Mouse (Mus musculus): ENCODE measurements at regions not wholly inside any gene's neighbourhood (a gene's known extent, or its start where the extent isn't known, plus 50 kb on each side); places are given as distances from the start of the nearest gene placed in this dataset.

- H3K36me3 ChIP-seq (ENCODE audit: insufficient read depth, low read length), result no peaks in the 10 kb centered on the region
- H3K27me3 ChIP-seq (ENCODE audit: insufficient read depth, low read length), result no peaks in the 10 kb centered on the region
- peaks cover 2% of the 10 kb centered on the region; the same call in 1 of the 2 replicates for H3K4me1 ChIP-seq (replicated peaks; ENCODE audit: low read depth, low read length)
- H3K4me3 ChIP-seq (replicated peaks; ENCODE audit: low read length), result no peak overlapping the region
- H3K9me3 ChIP-seq (ENCODE audit: low read length), result no peaks in the 10 kb centered on the region
- TF ChIP-seq CTCF (conservative IDR thresholded peaks at IDR 0.05; ENCODE audit: low read length) (no peak), NANOG (IDR thresholded peaks at IDR 0.05; ENCODE audit: borderline replicate concordance, low read length) (no peak), POU5F1 (IDR thresholded peaks at IDR 0.05; ENCODE audit: borderline replicate concordance, low read length) (no peak)
Measured at GRCm38 (mm10) chr9:47253836-47254657, 255.5 kb downstream of the Gm4791 start.

GRCm38 (mm10) chr9:47265946-47266490, 264.0 kb upstream of the Cadm1 start:
- Histone ChIP-seq H3K36me3 (ENCODE audit: insufficient read depth, low read length) (no peaks in the 10 kb centered on the region), H3K4me1 (replicated peaks; ENCODE audit: low read depth, low read length) (no peaks in the 10 kb centered on the region), H3K9me3 (ENCODE audit: low read length) (no peaks in the 10 kb centered on the region), H3K27me3 (ENCODE audit: insufficient read depth, low read length) (peaks cover 8% of the 10 kb centered on the region; the same call in 1 of the 2 replicates), H3K4me3 (replicated peaks; ENCODE audit: low read length) (no peak overlapping the region)
- no peak for TF ChIP-seq POU5F1 (IDR thresholded peaks at IDR 0.05; ENCODE audit: borderline replicate concordance, low read length)
- TF ChIP-seq NANOG (IDR thresholded peaks at IDR 0.05; ENCODE audit: borderline replicate concordance, low read length), result no peak
- TF ChIP-seq CTCF (conservative IDR thresholded peaks at IDR 0.05; ENCODE audit: low read length), result no peak

GRCm38 (mm10) chr9:47276303-47277005, 253.5 kb upstream of the Cadm1 start:
- Histone ChIP-seq H3K4me3 (replicated peaks; ENCODE audit: low read length) (no peak overlapping the region), H3K36me3 (ENCODE audit: insufficient read depth, low read length) (no peaks in the 10 kb centered on the region), H3K4me1 (replicated peaks; ENCODE audit: low read depth, low read length) (peaks cover 37% of the 10 kb centered on the region), H3K9me3 (ENCODE audit: low read length) (no peaks in the 10 kb centered on the region), H3K27me3 (ENCODE audit: insufficient read depth, low read length) (no peaks in the 10 kb centered on the region; the same call in 1 of the 2 replicates)
- TF ChIP-seq CTCF (conservative IDR thresholded peaks at IDR 0.05; ENCODE audit: low read length), result no peak
- TF ChIP-seq NANOG (IDR thresholded peaks at IDR 0.05; ENCODE audit: borderline replicate concordance, low read length), result no peak
- no peak for TF ChIP-seq POU5F1 (IDR thresholded peaks at IDR 0.05; ENCODE audit: borderline replicate concordance, low read length)

GRCm38 (mm10) chr9:47279410-47279809, 250.6 kb upstream of the Cadm1 start:
- Histone ChIP-seq H3K9me3 (ENCODE audit: low read length) (no peaks in the 10 kb centered on the region), H3K4me3 (replicated peaks; ENCODE audit: low read length) (no peak overlapping the region), H3K36me3 (ENCODE audit: insufficient read depth, low read length) (no peaks in the 10 kb centered on the region), H3K4me1 (replicated peaks; ENCODE audit: low read depth, low read length) (peaks cover 42% of the 10 kb centered on the region), H3K27me3 (ENCODE audit: insufficient read depth, low read length) (no peaks in the 10 kb centered on the region; the same call in 1 of the 2 replicates)
- TF ChIP-seq NANOG (IDR thresholded peaks at IDR 0.05; ENCODE audit: borderline replicate concordance, low read length) (no peak), POU5F1 (IDR thresholded peaks at IDR 0.05; ENCODE audit: borderline replicate concordance, low read length) (no peak), CTCF (conservative IDR thresholded peaks at IDR 0.05; ENCODE audit: low read length) (no peak)

- Histone ChIP-seq H3K36me3 (ENCODE audit: insufficient read depth, low read length) (no peaks in the 10 kb centered on the region), H3K4me1 (replicated peaks; ENCODE audit: low read depth, low read length) (peaks cover 36% of the 10 kb centered on the region), H3K9me3 (ENCODE audit: low read length) (no peaks in the 10 kb centered on the region), H3K4me3 (replicated peaks; ENCODE audit: low read length) (no peak overlapping the region), H3K27me3 (ENCODE audit: insufficient read depth, low read length) (no peaks in the 10 kb centered on the region; the same call in 1 of the 2 replicates)
- TF ChIP-seq CTCF (conservative IDR thresholded peaks at IDR 0.05; ENCODE audit: low read length) (no peak), NANOG (IDR thresholded peaks at IDR 0.05; ENCODE audit: borderline replicate concordance, low read length) (no peak)
Measured at GRCm38 (mm10) chr9:47280146-47280545, 249.8 kb upstream of the Cadm1 start.

GRCm38 (mm10) chr9:47280598-47280997, 249.4 kb upstream of the Cadm1 start:
- Histone ChIP-seq H3K4me1 (replicated peaks; ENCODE audit: low read depth, low read length) (peaks cover 32% of the 10 kb centered on the region), H3K9me3 (ENCODE audit: low read length) (no peaks in the 10 kb centered on the region), H3K27me3 (ENCODE audit: insufficient read depth, low read length) (no peaks in the 10 kb centered on the region; the same call in 1 of the 2 replicates), H3K36me3 (ENCODE audit: insufficient read depth, low read length) (no peaks in the 10 kb centered on the region), H3K4me3 (replicated peaks; ENCODE audit: low read length) (no peak overlapping the region)
- no peak for TF ChIP-seq NANOG (IDR thresholded peaks at IDR 0.05; ENCODE audit: borderline replicate concordance, low read length)
- TF ChIP-seq CTCF (conservative IDR thresholded peaks at IDR 0.05; ENCODE audit: low read length), result no peak
- no peak for TF ChIP-seq POU5F1 (IDR thresholded peaks at IDR 0.05; ENCODE audit: borderline replicate concordance, low read length)

- Histone ChIP-seq H3K27me3 (ENCODE audit: insufficient read depth, low read length) (no peaks in the 10 kb centered on the region; the same call in 1 of the 2 replicates), H3K9me3 (ENCODE audit: low read length) (no peaks in the 10 kb centered on the region), H3K4me1 (replicated peaks; ENCODE audit: low read depth, low read length) (peaks cover 43% of the 10 kb centered on the region), H3K36me3 (ENCODE audit: insufficient read depth, low read length) (no peaks in the 10 kb centered on the region), H3K4me3 (replicated peaks; ENCODE audit: low read length) (no peak overlapping the region)
- no peak for TF ChIP-seq POU5F1 (IDR thresholded peaks at IDR 0.05; ENCODE audit: borderline replicate concordance, low read length)
- no peak for TF ChIP-seq CTCF (conservative IDR thresholded peaks at IDR 0.05; ENCODE audit: low read length)
- TF ChIP-seq NANOG (IDR thresholded peaks at IDR 0.05; ENCODE audit: borderline replicate concordance, low read length), result no peak
Measured at GRCm38 (mm10) chr9:47283746-47284455, 246.1 kb upstream of the Cadm1 start.

Data from E14TG2a.4 (cell line).